Mouse (Mus musculus) lung, embryonic 16.5 days (tissue): ENCODE results near the gene Smpd2. TPM values are rescaled to one million over a fixed set of nuclear protein-coding genes. Genes with fewer than 3 reads are reported as not detected.
A peak's percentile ranks its signal among the peaks of the same experiment; 100 is the strongest.

Experiments
- ATAC-seq: fragments of 200-750 bp; cut with Nextera tagmentation; 2 replicates; pipeline ENCODE4 v1.8.0; 2017; ENCODE audit warnings: low read depth, mild to moderate bottlenecking, moderate library complexity
- H3K27ac ChIP-seq: fragments of 300-500 bp; sonication (generic); 2 replicates; pipeline ENCODE4 v1.5.1; 2014; ENCODE audit warnings: mild to moderate bottlenecking, control low read depth, low read length
- H3K27me3 ChIP-seq: fragments of 300-500 bp; sonication (generic); 2 replicates; pipeline ENCODE4 v1.6.1; 2014; ENCODE audit warnings: low read depth, low read length, mixed read lengths; ENCODE audit not compliant: control insufficient read depth, insufficient read depth
- H3K36me3 ChIP-seq: fragments of 300-500 bp; sonication (generic); 2 replicates; pipeline ENCODE4 v1.6.1; 2014; ENCODE audit warnings: low read length; ENCODE audit not compliant: control insufficient read depth, insufficient read depth
- H3K4me1 ChIP-seq: fragments of 300-500 bp; sonication (generic); replicated peaks from 2 replicates; pipeline ENCODE4 v1.6.1; 2014; ENCODE audit warnings: low read length, mixed read lengths; ENCODE audit not compliant: control insufficient read depth, insufficient read depth
- H3K4me2 ChIP-seq: fragments of 300-500 bp; sonication (generic); 2 replicates; pipeline ENCODE4 v1.6.1; 2014; ENCODE audit warnings: low read depth, low read length, control low read depth
- H3K4me3 ChIP-seq: fragments of 300-500 bp; sonication (generic); 2 replicates; pipeline ENCODE4 v1.5.1; 2014; ENCODE audit warnings: mild to moderate bottlenecking, low read length, control low read depth
- H3K9ac ChIP-seq: fragments of 300-500 bp; sonication (generic); 2 replicates; pipeline ENCODE4 v1.6.1; 2014; ENCODE audit warnings: low read length, control low read depth
- H3K9me3 ChIP-seq: fragments of 300-500 bp; sonication (generic); 2 replicates; pipeline ENCODE4 v1.6.1; 2016; ENCODE audit warnings: low read length; ENCODE audit not compliant: control insufficient read depth
- WGBS: fragments of 180-500 bp; shearing (Covaris S2); extraction: QIAGEN DNeasy Blood & Tissue Kit; methylation state at CpG from one replicate; pipeline ENCODE4 v1.1.7; 2014; 5-methylcytosine and 5-hydroxymethylcytosine counted together
- polyA plus RNA-seq: library from polyadenylated mRNA; unstranded; fragments of >200 nt; fragmentation: Nextera tagmentation; extraction: Ambion mirVana; gene quantifications from 2 replicates; pipeline ENCODE4 v1.2.1, GENCODE M21; 2015

The Smpd2 gene
- polyA plus RNA-seq, 1 experiment from 2014 or later, result 71.4 TPM

DNA sequence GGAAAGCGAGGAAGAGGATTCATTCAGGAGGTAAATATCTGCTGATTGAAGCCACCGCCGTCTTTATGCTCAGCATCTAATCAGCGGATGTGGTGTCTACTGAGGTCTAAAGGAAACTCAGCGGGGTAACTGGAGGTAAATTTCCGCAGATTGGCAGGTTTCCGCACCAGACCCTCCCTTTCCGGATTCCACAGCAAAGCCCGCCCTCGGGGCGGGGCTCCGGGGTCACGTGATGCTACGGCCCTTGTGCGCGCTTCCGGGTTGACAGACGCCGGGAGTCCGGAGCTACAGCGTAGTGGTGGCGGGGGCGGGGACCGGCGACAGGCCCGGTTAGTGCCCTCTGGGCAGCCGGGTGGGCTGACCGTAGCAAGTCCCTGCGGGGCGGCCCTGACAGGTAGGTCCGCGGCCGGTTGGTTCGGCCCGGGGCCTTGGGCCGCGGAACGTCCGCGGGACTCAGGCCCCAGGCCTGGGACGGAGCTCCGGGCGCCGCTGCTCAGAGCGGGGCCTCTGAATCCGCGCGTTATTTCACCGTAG, 40.0 kb downstream of the Smpd2 start, which contains the start of gene Zbtb24:
Zbtb24 (plus strand) TSS at position 247 of the 534 bp plus-strand sequence.
- Histone ChIP-seq H3K4me2 (peak within 1 kb of the TSS; percentile 82), H3K36me3 (0 out of 2 replicates have a peak, but pooled peaks cover 8% of the 10 kb centered on the region), H3K4me3 (peak within 1 kb of the TSS; percentile 84), H3K9ac (peak within 1 kb of the TSS; percentile 89), H3K27me3 (no peaks in the 10 kb centered on the region), H3K9me3 (no peaks in the 10 kb centered on the region), H3K4me1 (peaks cover 7% of the 10 kb centered on the region; the same call in 1 of the 2 replicates), H3K27ac (peak within 1 kb of the TSS; percentile 73)
- under 1% methylated on average over 49 of the region's 49 CpGs for WGBS
- ATAC-seq, result peak; percentile 97

DNA sequence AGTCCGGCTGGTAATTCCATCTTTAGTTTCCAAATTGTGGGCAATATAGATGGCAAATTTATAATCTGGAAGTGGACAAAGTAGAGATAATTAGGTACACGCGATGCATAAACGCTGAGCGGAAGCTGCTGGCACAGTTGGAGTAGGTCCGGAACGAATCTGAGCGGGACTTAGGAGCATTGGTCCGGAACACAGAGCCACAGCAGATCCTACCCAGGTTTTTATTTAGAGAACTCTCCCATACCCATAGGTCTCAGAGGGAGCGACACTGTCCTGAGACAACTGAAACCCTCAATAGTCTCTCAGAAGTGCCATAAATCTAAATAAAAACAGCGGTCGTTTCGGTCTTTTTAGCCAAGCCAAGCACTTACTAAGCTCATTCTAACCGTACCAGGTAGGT, 40.5 kb downstream of the Smpd2 start:
- peak overlapping the region; percentile 73 for H3K27ac ChIP-seq
- H3K36me3 ChIP-seq, result 0 out of 2 replicates have a peak, but pooled peaks cover 6% of the 10 kb centered on the region
- peaks cover 7% of the 10 kb centered on the region; the same call in 1 of the 2 replicates for H3K4me1 ChIP-seq
- peak overlapping the region; percentile 84 for H3K4me3 ChIP-seq
- ATAC-seq, result peak; percentile 64
- no peaks in the 10 kb centered on the region for H3K9me3 ChIP-seq
- H3K27me3 ChIP-seq, result no peaks in the 10 kb centered on the region
- peak overlapping the region; percentile 82 for H3K4me2 ChIP-seq
- peak overlapping the region; percentile 89 for H3K9ac ChIP-seq
- WGBS, result 8% methylated on average over 14 of the region's 14 CpGs

- H3K9me3 ChIP-seq, result no peaks in the 10 kb centered on the region
- no peak overlapping the region for H3K4me3 ChIP-seq
- H3K9ac ChIP-seq, result no peak overlapping the region
- no peak for ATAC-seq
- H3K27ac ChIP-seq, result no peak overlapping the region
- no peak overlapping the region for H3K4me2 ChIP-seq
- peaks cover 7% of the 10 kb centered on the region; the same call in 1 of the 2 replicates for H3K4me1 ChIP-seq
- WGBS, result 50% methylated on average over 1 of the region's 1 CpGs
- no peaks in the 10 kb centered on the region for H3K27me3 ChIP-seq
- H3K36me3 ChIP-seq, result 0 out of 2 replicates have a peak, but pooled peaks cover 6% of the 10 kb centered on the region
These were observed 42.0 kb downstream of the Smpd2 start for GRCm38 (mm10) chr10:41448216-41448615.

Other genes with a start within 250 kb of the Smpd2 start
- 16.9 and 17.6 TPM in 2 replicates for gene Fig4, start 187.1 kb downstream of the Smpd2 start, polyA plus RNA-seq
- 0.51 and 0.74 TPM in 2 replicates for gene Ak9, start 186.4 kb downstream of the Smpd2 start, polyA plus RNA-seq
- gene Zbtb24, start 40.0 kb downstream of the Smpd2 start, polyA plus RNA-seq, result 18.3 and 18.7 TPM in 2 replicates
- 64.8 and 70.9 TPM in 2 replicates for gene Mical1, start 14.1 kb downstream of the Smpd2 start, polyA plus RNA-seq
- 4.0 and 6.4 TPM in 2 replicates for gene Ppil6, start 70 bp upstream of the Smpd2 start, polyA plus RNA-seq
- gene Cd164, start 29.0 kb upstream of the Smpd2 start, polyA plus RNA-seq, result 169 and 185 TPM in 2 replicates
- 1.3 and 1.9 TPM in 2 replicates for gene Ccdc162, start 226.3 kb upstream of the Smpd2 start, polyA plus RNA-seq